Mouse (Mus musculus): ENCODE results near the gene Jmjd1c. TPM values are rescaled to one million over a fixed set of nuclear protein-coding genes. Genes with fewer than 3 reads are reported as not detected.

Jmjd1c gene
- polyA plus RNA-seq, 1 experiment from 2014 or later: 36.7 TPM

- Histone ChIP-seq H3K4me1 (replicated peaks) (peaks cover 76% of the 10 kb centered on the region), H3K36me3 (no peaks in the 10 kb centered on the region), H3K27me3 (ENCODE audit: insufficient read depth, poor library complexity, severe bottlenecking) (no peaks in the 10 kb centered on the region), H3K27ac (peak overlapping the region; percentile 100), H3K9me3 (no peaks in the 10 kb centered on the region), H3K4me3 (peak overlapping the region; percentile 87)
- no peak for DNase-seq (ENCODE audit: low spot score)
- 15% methylated on average over 7 of the region's 7 CpGs for WGBS
Observed at GRCm38 (mm10) chr10:67098408-67099050, 2.6 kb downstream of the Jmjd1c start.

DNA sequence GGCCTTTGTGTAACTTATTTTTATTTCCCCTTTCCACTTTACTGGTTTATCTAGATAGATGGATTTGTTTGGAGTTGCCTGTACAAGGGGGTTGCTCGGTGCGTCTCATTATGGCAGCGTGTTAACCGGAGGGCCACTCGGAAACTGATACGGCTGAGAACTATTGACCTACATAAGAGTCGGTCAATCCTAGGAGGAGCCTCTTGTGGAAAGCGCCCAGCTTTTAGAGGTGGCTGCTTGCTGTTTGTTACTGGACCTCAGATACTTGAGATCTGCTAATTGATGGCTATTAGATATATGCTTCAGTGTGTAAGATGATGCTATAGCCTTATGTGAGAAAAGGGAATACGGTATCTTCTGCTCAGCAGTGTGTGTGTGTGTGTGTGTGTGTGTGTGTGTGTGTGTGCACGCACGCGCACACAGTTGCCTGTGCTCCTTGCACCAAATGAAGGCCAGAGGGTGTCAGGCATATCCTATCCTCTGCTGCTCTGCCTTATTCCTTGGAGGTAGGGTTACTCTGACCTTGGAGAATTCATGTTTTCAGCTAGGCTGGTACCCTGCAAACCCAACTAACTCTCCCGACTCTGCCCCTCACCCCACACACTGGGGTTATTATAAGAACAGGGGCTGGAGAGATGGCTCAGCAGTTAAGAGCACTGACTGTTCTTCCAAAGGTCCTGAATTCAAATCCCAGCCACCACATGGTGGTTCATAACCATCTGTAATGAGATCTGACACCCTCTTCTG is 3.4 kb downstream of the Jmjd1c start:
- H3K9me3 ChIP-seq: no peaks in the 10 kb centered on the region
- no peak for DNase-seq (ENCODE audit: low spot score)
- 54% methylated on average over 13 of the region's 13 CpGs for WGBS
- H3K27me3 ChIP-seq (ENCODE audit: insufficient read depth, poor library complexity, severe bottlenecking): no peaks in the 10 kb centered on the region
- H3K4me3 ChIP-seq: peak overlapping the region; percentile 87
- no peaks in the 10 kb centered on the region for H3K36me3 ChIP-seq
- peaks cover 85% of the 10 kb centered on the region for H3K4me1 ChIP-seq (replicated peaks)
- H3K27ac ChIP-seq: no peak overlapping the region

GRCm38 (mm10) chr10:67100011-67100661 is 4.2 kb downstream of the Jmjd1c start:
- Histone ChIP-seq H3K36me3 (no peaks in the 10 kb centered on the region), H3K27ac (no peak overlapping the region), H3K27me3 (ENCODE audit: insufficient read depth, poor library complexity, severe bottlenecking) (no peaks in the 10 kb centered on the region), H3K4me3 (no peak overlapping the region), H3K4me1 (replicated peaks) (peaks cover 88% of the 10 kb centered on the region), H3K9me3 (no peaks in the 10 kb centered on the region)
- WGBS: 41% methylated on average over 7 of the region's 7 CpGs
- DNase-seq (ENCODE audit: low spot score): no peak

GRCm38 (mm10) chr10:67100831-67101251 is 4.9 kb downstream of the Jmjd1c start:
- WGBS: 67% methylated on average over 9 of the region's 9 CpGs
- Histone ChIP-seq H3K4me3 (no peak overlapping the region), H3K27ac (no peak overlapping the region), H3K4me1 (replicated peaks) (peaks cover 89% of the 10 kb centered on the region), H3K9me3 (no peaks in the 10 kb centered on the region), H3K36me3 (no peaks in the 10 kb centered on the region), H3K27me3 (ENCODE audit: insufficient read depth, poor library complexity, severe bottlenecking) (no peaks in the 10 kb centered on the region)
- DNase-seq (ENCODE audit: low spot score): no peak

GRCm38 (mm10) chr10:67104543-67104942 is 8.6 kb downstream of the Jmjd1c start:
- peak overlapping the region; percentile 70 for H3K27ac ChIP-seq
- H3K4me3 ChIP-seq: peak overlapping the region; percentile 12; the same call in 1 of the 2 replicates

GRCm38 (mm10) chr10:67105331-67106217 is 9.6 kb downstream of the Jmjd1c start:
- WGBS: 65% methylated on average over 19 of the region's 19 CpGs
- peak overlapping the region; percentile 70; the same call in 1 of the 2 replicates for H3K27ac ChIP-seq

More at GRCm38 (mm10) chr10:67104543-67104942, 8.6 kb downstream of the Jmjd1c start:
- Histone ChIP-seq H3K36me3 (peaks cover 23% of the 10 kb centered on the region; the same call in 1 of the 2 replicates), H3K9me3 (no peaks in the 10 kb centered on the region), H3K4me1 (replicated peaks) (peaks cover 93% of the 10 kb centered on the region), H3K27me3 (ENCODE audit: insufficient read depth, poor library complexity, severe bottlenecking) (no peaks in the 10 kb centered on the region)
- DNase-seq (ENCODE audit: low spot score): peak; percentile 66
- WGBS: 6% methylated on average over 9 of the region's 9 CpGs

GRCm38 (mm10) chr10:67106400-67106799 is 10.5 kb downstream of the Jmjd1c start:
- Histone ChIP-seq H3K36me3 (peaks cover 25% of the 10 kb centered on the region; the same call in 1 of the 2 replicates), H3K4me3 (no peak overlapping the region), H3K27ac (0 out of 2 replicates have a peak overlapping the region, but pooled peaks have one; percentile 23), H3K4me1 (replicated peaks) (peaks cover 86% of the 10 kb centered on the region), H3K9me3 (no peaks in the 10 kb centered on the region), H3K27me3 (ENCODE audit: insufficient read depth, poor library complexity, severe bottlenecking) (no peaks in the 10 kb centered on the region)
- 61% methylated on average over 6 of the region's 6 CpGs for WGBS
- no peak for DNase-seq (ENCODE audit: low spot score)

More at GRCm38 (mm10) chr10:67105331-67106217, 9.6 kb downstream of the Jmjd1c start:
- peaks cover 86% of the 10 kb centered on the region for H3K4me1 ChIP-seq (replicated peaks)
- DNase-seq (ENCODE audit: low spot score): no peak
- H3K36me3 ChIP-seq: peaks cover 25% of the 10 kb centered on the region; the same call in 1 of the 2 replicates
- no peaks in the 10 kb centered on the region for H3K9me3 ChIP-seq
- H3K27me3 ChIP-seq (ENCODE audit: insufficient read depth, poor library complexity, severe bottlenecking): no peaks in the 10 kb centered on the region
- H3K4me3 ChIP-seq: no peak overlapping the region

DNA sequence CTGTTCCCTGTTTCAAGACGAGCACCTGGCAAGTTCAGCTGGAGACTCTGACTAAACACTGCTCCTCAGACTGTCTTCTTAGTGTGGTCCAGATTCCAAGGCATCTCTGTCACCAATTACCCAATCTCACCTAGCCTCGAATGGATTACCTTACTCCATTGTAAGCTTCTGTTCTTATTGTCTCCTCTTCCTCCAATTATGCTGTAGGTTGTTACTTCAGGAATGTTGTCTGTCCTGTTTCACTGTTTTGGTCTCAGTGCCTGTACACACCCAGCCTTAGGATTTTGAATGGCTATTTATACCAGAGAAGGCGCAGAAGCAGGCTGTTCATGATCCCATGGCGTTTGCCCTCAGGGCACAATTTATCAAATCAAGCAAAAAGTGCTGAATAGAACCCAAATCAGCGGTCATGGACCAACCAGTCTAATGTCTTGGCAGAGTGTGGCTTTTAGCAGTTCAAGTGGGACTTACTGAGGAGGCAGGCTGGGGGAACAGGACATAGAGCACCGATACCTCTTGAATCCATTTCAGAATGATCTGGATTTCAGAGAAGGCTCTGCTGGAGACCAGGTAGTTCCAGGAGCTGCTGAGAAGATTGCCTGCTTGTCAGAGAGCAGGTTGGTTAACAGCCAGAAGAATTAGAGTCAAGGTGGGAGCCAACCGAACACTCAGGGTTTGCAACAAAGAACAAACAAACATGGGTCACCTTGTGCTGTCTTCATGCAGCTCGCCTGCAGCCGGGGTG is 11.3 kb downstream of the Jmjd1c start:
- Histone ChIP-seq H3K4me1 (replicated peaks) (peaks cover 86% of the 10 kb centered on the region), H3K36me3 (peaks cover 25% of the 10 kb centered on the region; the same call in 1 of the 2 replicates), H3K27ac (peak overlapping the region; percentile 16; the same call in 1 of the 2 replicates), H3K4me3 (no peak overlapping the region), H3K27me3 (ENCODE audit: insufficient read depth, poor library complexity, severe bottlenecking) (no peaks in the 10 kb centered on the region), H3K9me3 (no peaks in the 10 kb centered on the region)
- no peak for DNase-seq (ENCODE audit: low spot score)
- 79% methylated on average over 9 of the region's 9 CpGs for WGBS

DNA sequence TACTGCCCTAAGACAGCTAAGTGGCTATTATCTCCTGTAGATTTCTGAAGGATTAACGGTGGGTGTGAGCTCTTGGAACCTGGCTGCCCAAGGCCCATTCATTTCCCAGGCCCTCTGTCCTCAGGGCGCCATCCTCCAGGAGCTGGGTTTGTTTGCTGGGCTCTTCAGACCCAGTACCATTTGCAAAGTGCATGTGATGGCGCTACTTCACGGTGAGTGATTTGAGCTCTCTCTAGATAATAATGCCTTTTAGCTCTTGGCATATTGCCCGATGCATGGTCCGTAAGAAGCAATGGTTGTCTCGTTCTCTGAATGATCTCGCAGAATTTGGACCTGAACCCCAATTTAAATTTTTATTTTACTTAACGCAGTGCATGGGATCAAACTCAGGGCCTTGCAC is 12.2 kb downstream of the Jmjd1c start:
- Histone ChIP-seq H3K27me3 (ENCODE audit: insufficient read depth, poor library complexity, severe bottlenecking) (no peaks in the 10 kb centered on the region), H3K4me1 (replicated peaks) (peaks cover 77% of the 10 kb centered on the region), H3K4me3 (no peak overlapping the region), H3K9me3 (no peaks in the 10 kb centered on the region), H3K27ac (no peak overlapping the region), H3K36me3 (peaks cover 25% of the 10 kb centered on the region; the same call in 1 of the 2 replicates)
- no peak for DNase-seq (ENCODE audit: low spot score)
- 87% methylated on average over 9 of the region's 9 CpGs for WGBS

DNA sequence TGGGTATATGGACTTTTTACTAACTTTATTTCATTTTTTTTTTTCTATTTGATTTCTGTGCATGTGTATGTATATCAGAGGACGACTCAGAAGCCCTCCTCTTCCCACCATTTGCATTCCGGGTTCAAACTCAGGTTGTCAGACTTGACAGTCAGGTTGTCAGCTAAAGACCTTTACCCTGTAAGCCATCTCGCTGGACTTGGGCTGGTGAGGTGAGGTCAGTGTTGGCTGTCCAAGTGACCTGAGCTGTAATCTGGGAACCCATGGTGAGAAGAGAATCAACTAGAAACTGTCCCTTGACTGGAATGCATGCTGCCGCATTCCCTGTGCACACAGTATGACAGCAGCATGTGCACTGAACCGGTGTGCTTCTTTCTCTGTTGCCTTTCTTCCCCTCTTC is 13.7 kb downstream of the Jmjd1c start:
- DNase-seq (ENCODE audit: low spot score): no peak
- Histone ChIP-seq H3K9me3 (0 out of 2 replicates have a peak, but pooled peaks cover 2% of the 10 kb centered on the region), H3K36me3 (peaks cover 30% of the 10 kb centered on the region; the same call in 1 of the 2 replicates), H3K4me1 (replicated peaks) (peaks cover 65% of the 10 kb centered on the region), H3K27ac (no peak overlapping the region), H3K4me3 (no peak overlapping the region), H3K27me3 (ENCODE audit: insufficient read depth, poor library complexity, severe bottlenecking) (no peaks in the 10 kb centered on the region)
- WGBS: 83% methylated on average over 5 of the region's 5 CpGs

DNA sequence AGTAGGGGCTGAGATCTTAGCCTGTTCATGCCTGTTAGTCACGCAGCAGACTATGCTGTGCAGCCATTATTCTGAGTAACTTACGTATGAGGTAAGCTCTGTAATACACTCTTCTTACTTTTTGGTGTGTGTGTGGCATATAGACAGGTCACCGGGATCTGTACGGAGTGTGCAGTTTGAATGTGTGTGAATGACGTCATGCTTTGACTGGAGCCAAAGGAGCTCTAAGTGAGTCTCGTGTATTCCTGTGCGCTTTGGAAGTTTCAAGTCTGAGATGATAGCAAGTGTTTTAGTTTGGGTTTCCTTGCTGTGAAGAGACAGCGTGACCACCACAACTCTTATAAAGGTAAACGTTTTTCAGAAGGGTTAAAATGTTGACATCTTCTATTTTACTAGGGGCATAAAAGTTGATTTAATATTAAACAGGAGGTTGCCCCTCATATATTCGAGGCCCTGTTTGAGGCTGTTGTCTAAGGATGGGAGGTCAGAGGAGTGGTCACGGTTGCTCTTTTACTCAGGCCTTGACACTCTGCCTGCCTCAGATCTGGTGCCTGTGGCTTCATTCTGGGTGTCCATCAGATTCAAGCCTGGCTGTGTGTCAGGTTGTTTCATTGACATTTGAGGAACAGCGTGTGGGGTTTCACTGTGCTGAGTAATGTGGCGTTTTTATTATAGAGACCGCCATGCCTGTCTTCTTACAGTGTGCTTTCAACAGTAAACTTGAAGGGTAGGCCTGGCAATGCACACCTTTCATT is 15.3 kb downstream of the Jmjd1c start:
- WGBS: 70% methylated on average over 14 of the region's 14 CpGs
- peaks cover 63% of the 10 kb centered on the region for H3K4me1 ChIP-seq (replicated peaks)
- DNase-seq (ENCODE audit: low spot score): no peak

More for the DNA sequence above, 15.3 kb downstream of the Jmjd1c start:
- Histone ChIP-seq H3K36me3 (peaks cover 30% of the 10 kb centered on the region; the same call in 1 of the 2 replicates), H3K27ac (no peak overlapping the region), H3K4me3 (no peak overlapping the region), H3K27me3 (ENCODE audit: insufficient read depth, poor library complexity, severe bottlenecking) (no peaks in the 10 kb centered on the region), H3K9me3 (0 out of 2 replicates have a peak, but pooled peaks cover 2% of the 10 kb centered on the region)
